Mouse (Mus musculus): Measurements from ENCODE around the gene Prkci. TPM values are rescaled to one million over a fixed set of nuclear protein-coding genes. Genes with fewer than 3 reads are reported as not detected.

Gene Prkci
- total RNA-seq, 2 experiments from 2014 or later = 23.0 to 26.6 TPM

GRCm38 (mm10) chr3:31049087-31049486 is 53.5 kb downstream of the Prkci start:
- no peak for DNase-seq

GRCm38 (mm10) chr3:31050375-31050774 is 54.8 kb downstream of the Prkci start:
- no peak for DNase-seq

DNA sequence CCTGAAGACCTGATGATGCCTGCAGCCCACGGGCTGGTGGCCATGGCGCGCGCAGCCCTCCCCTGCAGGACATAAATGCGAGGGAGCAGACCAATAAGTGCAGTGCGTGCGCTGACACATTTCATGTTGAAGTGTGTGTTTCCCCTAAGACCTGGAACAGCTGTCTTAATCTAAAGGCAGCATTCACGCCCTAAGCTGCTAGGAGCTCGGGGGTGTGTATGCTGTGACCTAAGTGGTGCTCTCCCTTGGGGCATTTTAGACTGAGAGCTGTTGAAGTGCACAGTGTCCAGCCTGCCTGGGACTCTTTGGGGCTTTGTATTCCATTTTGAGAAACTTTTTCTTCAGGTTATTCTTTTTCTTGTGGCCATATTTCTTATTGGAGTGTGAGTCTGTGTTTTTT is 56.2 kb downstream of the Prkci start:
- no peak for DNase-seq

DNA sequence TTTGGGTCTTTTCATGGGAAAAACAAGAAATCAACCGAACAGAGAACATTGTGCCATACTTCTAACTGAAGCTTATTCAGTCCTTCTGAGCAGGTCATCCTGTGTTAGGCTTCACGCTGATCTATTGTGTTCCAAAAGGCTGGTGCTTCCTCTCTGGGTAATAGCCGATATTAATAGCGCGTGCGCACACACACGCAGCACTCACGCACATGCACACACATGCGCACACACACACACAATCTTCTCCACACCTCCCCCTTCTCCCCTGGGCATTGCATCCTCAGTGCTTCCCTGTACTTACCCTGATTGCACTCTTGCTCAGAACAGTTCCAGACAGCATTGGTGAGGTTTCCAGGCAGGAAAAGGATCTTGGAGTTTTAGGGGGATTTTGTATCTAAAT is 57.6 kb downstream of the Prkci start:
- DNase-seq = no peak

- no peak for DNase-seq
These were observed 59.3 kb downstream of the Prkci start for GRCm38 (mm10) chr3:31054888-31055287.

DNA sequence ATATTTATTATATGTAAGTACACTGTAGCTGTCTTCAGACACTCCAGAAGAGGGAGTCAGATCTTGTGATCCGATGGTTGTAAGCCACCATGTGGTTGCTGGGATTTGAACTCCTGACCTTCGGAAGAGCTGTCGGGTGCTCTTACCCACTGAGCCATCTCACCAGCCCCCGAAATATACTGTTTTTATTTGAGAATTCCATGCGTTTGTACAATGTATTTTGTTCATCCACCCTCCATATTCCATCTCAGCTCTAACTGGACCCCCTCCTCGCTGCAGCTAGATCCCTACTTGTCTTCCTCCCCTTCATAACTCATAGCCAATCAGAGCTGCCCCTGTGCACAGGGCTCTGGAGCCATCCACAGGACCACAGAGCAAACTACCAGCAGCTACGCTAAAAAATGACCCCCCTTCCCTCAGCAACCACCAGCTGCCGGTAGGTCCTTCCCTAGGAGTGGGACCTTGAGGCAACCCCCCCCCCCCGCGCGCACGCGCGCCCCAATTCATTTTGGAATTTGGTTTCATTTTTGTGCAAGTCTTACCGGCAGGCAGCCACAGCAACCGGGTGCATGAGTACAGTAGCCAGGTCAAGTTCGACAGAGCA is 60.6 kb downstream of the Prkci start:
- DNase-seq = peak; percentile 49

- peak; percentile 84 for DNase-seq
These were observed 61.4 kb downstream of the Prkci start for GRCm38 (mm10) chr3:31056651-31057627.

DNA sequence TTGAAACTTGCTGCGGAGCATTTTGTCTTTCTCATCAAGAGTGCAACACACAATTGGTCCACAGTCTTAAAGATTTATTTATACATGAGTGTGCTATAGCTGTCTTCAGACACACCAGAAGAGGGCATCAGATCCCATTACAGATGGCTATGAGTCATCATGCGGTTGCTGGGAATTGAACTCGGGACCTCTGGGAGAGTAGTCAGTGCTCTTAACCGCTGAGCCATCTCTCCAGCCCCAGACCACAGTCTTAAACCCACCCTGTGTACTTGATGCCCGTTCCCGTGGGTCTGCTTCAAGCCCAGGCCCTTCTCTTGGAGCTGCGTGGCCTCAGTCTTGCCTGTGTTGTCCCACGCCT is 65.2 kb downstream of the Prkci start:
- DNase-seq = no peak

DNA sequence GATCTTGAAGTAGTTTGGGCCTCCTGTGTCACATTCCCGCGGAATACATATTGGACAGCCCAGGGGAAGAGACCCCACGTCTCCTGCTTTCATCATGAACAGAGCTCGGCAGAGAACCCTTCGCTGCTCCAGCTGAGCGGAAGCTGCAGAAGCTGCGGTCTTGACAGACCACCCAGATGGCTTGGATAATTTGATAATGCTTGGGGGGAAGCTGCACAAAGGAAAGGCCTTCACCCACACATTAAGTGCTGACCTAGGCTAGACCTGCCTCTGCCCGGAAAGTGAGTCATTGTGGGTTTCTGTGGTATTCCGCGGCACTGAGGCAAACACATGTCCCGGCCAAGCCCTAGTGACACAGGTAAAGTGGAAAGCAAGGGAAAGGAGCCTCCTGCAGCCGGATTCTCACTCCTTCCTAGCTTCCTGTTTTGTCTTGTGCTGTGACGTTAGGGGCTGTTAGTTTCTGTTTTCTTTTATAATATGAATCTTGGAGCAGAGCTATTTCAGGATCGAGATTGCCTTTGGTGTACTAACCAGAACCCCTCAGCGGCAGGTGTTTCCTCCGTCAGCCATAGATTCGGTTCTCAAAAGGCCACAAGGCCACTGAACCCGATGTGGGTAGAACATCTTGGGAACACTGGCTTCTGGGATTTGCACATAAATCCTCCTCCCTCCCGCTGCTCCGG is 65.7 kb downstream of the Prkci start:
- DNase-seq = no peak

GRCm38 (mm10) chr3:31061786-31062120 is 66.2 kb downstream of the Prkci start:
- DNase-seq = no peak

DNA sequence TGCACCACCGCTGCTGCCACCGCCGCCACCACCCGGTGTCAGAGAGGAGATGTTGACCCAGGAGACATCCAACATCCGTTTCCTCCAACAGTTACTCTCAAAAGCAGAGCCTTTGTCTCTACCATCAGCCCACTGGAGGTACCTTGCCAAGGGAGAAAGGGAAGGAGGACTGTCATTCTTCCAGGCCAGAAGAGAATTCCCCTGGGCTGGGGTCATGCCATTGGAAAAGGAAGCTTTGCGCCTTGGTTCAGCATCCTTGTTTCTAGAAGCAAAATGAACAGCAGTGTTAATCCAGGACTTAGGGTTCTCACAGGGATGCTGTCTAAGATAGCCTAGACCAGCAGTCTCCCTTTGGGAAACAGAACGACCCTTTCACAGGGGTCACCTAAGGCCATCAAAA is 66.8 kb downstream of the Prkci start:
- DNase-seq = no peak

DNA sequence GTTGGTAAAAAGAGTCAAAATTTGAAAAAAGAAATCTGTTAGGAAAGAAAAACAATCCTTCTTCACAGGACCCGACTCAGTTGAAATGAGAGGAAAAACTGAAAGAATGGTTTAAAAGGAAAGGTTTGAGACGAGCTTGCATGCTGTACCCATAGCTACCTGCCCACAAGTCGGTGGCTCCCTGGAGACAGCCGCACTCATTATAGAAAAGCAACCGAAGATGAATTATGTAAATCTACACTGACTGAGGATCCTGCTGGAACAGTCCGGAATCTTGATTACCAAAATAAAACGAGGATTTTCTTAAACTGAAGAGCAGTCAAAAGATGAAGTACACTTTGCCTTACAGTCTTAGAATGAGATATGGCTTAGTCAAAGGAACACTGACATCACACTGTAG is 72.9 kb downstream of the Prkci start:
- DNase-seq = no peak

DNA sequence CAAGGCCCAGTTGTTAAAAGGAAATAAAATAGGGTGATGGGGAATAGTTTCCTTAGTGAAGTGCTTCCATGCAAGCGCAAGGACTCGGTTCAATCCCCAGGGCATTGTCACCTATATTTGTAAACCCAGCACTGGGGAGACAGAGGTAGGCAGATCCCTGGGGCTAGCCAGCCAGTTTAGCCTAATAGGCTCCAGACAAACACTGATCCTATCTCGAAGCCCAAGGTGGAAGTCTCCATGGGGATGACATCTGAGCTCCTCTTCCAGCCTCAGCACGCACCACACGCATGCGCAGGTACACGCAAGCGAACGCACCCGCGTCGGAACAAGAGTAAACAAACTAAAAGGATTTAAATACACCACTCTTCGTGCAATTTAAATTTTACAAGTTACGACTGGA is 76.3 kb downstream of the Prkci start:
- no peak for DNase-seq

DNA sequence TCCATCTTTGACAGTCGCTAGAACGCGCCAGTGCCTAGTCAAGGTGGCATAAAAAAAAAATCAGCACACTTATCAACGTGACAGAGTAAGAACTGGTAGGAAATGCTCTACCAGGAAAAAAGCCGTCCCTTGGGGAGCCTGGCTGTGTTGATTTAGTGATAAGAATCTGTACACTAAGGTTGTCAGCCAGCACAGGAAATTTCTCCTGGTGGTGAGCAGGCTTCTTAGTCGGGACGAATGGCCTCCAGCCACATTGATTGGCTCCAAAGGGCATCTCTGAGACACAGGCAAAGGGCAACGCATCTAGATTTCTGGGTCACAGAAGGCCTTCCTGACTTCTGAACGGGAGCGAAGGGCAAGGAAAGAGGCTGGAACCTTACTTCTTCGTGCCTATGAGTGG is 80.3 kb downstream of the Prkci start:
- peak; percentile 12 for DNase-seq

- DNase-seq = no peak
These were observed 81.6 kb downstream of the Prkci start for GRCm38 (mm10) chr3:31077068-31077703.

DNA sequence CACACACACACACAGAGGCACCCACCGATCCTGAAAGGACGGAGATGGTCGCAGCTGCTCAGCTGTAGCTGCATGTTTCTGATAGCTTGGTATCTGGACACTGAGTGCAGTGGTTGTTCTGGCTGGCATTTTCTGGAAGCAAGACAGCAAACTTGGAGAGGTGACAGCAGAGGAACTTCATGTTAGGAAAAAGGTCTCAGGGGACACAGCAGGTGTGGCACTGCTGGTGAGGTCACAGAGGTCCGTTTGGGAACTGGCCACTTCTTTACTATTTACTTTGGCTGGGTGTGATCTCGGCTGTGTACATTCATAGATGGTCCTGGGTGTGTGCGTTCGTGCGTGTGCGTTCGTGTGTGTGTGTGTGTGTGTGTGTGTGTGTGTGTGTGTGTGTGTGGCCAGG is 83.9 kb downstream of the Prkci start:
- peak; percentile 38 for DNase-seq

DNA sequence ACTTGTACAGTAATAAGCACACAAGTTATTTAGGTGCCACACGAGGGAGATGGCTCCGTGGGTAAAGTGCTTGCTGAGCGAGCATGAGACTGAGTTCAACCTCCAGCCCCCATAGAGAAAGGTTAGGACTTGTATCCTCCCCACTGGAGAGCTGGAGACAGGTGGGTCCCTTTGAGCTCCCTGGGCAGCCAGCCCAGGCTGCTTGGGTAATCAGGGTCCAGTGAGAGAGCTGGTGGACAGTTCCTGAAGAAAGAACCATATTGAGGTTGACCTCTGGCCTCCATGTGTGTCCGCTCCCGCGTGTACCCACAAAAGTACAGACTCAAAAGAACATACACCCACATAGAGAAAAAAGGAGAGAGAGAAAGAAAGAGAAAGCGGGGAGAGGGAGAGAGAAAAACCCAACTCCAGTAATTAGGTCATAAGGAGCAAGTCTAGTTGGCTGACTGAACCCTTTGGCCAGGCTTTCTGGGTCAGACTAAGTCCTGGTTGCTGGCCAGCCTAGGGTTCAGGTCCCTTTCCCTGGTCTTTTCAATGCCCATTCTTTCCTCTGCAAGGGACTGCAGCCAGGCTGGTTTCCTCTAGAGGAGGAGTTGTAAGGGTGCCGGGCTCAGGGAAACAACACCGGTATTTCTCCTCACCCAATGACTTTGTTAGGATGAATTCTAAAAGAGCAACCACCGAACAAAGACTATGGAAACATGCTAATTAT is 85.4 kb downstream of the Prkci start:
- DNase-seq = no peak

DNA sequence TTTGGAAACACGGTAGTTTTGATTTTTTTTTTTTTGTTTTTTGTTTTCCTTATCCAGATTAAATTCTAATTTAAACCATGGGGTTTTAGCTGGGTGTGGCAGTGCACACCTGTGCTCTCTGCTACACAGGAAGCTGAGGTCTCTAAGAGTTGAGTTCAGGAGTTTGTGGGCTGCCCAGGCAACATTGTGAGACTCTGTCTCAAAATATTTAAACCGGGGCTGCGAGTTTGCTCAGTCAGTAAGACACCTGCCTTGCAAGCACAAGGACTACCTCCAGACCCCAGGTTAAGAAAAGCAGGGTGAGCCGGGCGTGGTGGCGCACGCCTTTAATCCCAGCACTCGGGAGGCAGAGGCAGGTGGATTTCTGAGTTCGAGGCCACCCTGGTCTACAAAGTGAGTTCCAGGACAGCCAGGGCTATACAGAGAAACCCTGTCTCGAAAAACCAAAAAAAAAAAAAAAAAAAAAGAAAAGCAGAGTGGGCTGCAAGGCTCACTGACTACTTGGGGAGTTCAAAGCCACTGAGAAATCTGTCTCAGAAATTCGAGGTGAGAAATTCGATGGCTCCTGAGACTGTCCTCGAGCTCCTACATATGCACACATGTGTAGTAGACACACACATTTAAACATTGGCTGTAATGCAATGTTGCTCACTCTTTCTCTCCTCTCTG is 87.4 kb downstream of the Prkci start:
- no peak for DNase-seq

GRCm38 (mm10) chr3:31083507-31084245 is 88.1 kb downstream of the Prkci start:
- peak; percentile 49 for DNase-seq

DNA sequence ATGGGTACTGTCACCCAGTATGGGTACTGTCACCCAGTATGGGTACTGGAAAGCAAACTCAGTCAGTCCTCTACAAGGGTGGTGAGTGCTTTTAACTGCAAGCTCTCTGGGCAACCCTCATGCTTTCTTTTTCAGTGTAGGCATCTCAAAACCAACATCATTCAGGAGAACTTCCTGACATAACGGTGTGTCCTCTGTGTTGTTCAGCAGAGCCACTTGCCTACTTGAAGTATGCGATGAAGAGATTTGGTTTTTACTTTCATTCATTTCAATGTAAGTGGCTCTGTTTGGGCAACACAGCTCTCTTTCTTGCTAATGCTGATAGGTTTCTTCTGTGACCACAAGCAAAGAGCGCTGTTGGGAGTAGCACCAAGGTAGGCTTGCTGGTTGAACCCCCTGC is 89.5 kb downstream of the Prkci start:
- no peak for DNase-seq

Data from heart, postnatal 4 days (tissue).